Mouse (Mus musculus) olfactory bulb, adult 2 months (tissue): ENCODE data around the gene Lrrn3. TPM values are rescaled to one million over a fixed set of nuclear protein-coding genes. Genes with fewer than 3 reads are reported as not detected.

Experiments
- H3K27ac ChIP-seq: fragments of 200-500 bp; 2 replicates; pipeline ENCODE4 v1.5.1; 2012; ENCODE audit warnings: low read depth, low read length; ENCODE audit not compliant: insufficient read depth
- H3K4me1 ChIP-seq: fragments of 200-500 bp; 2 replicates; pipeline ENCODE4 v1.6.1; 2012; ENCODE audit warnings: low read length; ENCODE audit not compliant: control insufficient read depth, insufficient read depth
- H3K4me3 ChIP-seq: fragments of 200-500 bp; 2 replicates; pipeline ENCODE4 v1.5.1; 2012; ENCODE audit warnings: mild to moderate bottlenecking, low read depth, low read length, moderate library complexity; ENCODE audit not compliant: insufficient read depth
- CTCF ChIP-seq: fragments of 200-500 bp; IDR thresholded peaks from 2 replicates; pipeline ENCODE4 v1.5.1; 2012; ENCODE audit warnings: low read depth, mild to moderate bottlenecking, low read length, moderate library complexity; ENCODE audit not compliant: insufficient read depth
- POLR2A ChIP-seq: fragments of 200-500 bp; IDR thresholded peaks from 2 replicates; pipeline ENCODE4 v1.6.1; 2012; ENCODE audit warnings: mild to moderate bottlenecking, low read depth, low read length, moderate library complexity; ENCODE audit not compliant: insufficient read depth
- WGBS: fragments of 180-500 bp; shearing (Covaris S2); methylation state at CpG from one replicate; pipeline ENCODE4 v1.1.7; 2018; 5-methylcytosine and 5-hydroxymethylcytosine counted together
- polyA plus RNA-seq: library from polyadenylated mRNA; stranded (reverse); fragments of >200 nt; gene quantifications from 2 replicates; pipeline ENCODE4 v1.2.4, GENCODE M21; 2012; ENCODE audit warnings: low replicate concordance; ENCODE audit not compliant: missing spikeins, insufficient read depth, insufficient read length

Gene Lrrn3
- polyA plus RNA-seq, 1 experiment = not detected

DNA sequence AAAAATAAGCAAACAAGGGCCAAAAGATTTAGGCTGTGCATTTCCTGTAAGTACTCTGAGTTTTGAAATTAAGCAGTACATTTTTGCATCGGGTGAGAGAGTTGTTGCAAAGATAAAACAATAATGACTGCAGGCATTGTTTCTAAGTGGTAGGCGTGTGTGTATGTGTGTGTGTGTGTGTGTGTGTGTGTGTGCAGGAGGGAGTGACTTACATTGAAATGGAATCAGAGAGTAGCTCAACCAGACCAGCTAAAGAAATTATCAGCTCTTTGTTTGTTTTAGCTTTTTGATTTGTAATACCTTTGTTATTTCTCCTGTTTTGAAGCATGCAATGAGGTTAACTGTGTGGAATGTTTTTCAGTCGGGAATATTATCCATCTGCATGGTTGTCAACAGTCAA lies 84.3 kb downstream of the Lrrn3 start:
- no peak overlapping the region for H3K4me3 ChIP-seq
- 56% methylated on average over 3 of the region's 3 CpGs for WGBS
- no peak for TF ChIP-seq CTCF
- no peak for TF ChIP-seq POLR2A
- no peak overlapping the region for H3K27ac ChIP-seq
- no peaks in the 10 kb centered on the region for H3K4me1 ChIP-seq
